Mouse (Mus musculus) layer of hippocampus, adult 2 months (tissue): ENCODE data around the gene Cd302. TPM values are rescaled to one million over a fixed set of nuclear protein-coding genes. Genes with fewer than 3 reads are reported as not detected.

Source experiments
- DNase-seq, 2 experiments: peaks; one replicate each; pipeline ENCODE4 v3.0.0; 2022; ENCODE audit warnings: low spot score in 2 of 2
- H3K27ac ChIP-seq: fragments of 200-600 bp; 2 replicates; pipeline ENCODE4 v1.8.1; 2022
- H3K4me3 ChIP-seq: fragments of 200-600 bp; 2 replicates; pipeline ENCODE4 v1.8.1; 2022; ENCODE audit warnings: mild to moderate bottlenecking
- CTCF ChIP-seq: fragments of 200-600 bp; conservative IDR thresholded peaks from 2 replicates; pipeline ENCODE4 v1.8.1; 2022; ENCODE audit warnings: antibody characterized with exemption, mild to moderate bottlenecking, moderate library complexity
- total RNA-seq, 2 experiments: library from RNA; stranded (reverse); gene quantifications; 2 replicates each; pipeline ENCODE4 v1.2.3; 2021

Gene Cd302
- total RNA-seq, 2 experiments from 2014 or later: 15.2 to 15.7 TPM

DNA sequence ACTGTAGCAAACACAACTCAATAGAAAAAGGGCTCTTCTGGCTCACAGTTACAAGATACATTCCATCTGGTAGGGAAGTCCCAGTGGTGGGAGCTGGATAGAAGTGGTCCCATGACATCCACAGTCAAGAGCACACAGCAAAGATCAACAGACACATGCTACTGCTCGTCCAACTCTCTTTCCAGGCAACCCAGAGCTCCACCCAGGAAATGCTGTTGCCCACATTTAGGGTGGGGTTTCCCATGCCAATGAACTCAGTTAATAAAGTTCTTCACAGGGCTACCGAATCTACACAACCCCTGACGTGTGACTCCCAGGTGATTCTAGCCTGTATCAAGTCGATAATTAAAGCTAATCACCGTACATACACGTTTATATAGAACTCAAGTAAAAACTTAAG, 80.1 kb downstream of the Cd302 start:
- no peak for DNase-seq
- no peak for TF ChIP-seq CTCF
- H3K27ac ChIP-seq: no peak overlapping the region
- H3K4me3 ChIP-seq: no peak overlapping the region

DNA sequence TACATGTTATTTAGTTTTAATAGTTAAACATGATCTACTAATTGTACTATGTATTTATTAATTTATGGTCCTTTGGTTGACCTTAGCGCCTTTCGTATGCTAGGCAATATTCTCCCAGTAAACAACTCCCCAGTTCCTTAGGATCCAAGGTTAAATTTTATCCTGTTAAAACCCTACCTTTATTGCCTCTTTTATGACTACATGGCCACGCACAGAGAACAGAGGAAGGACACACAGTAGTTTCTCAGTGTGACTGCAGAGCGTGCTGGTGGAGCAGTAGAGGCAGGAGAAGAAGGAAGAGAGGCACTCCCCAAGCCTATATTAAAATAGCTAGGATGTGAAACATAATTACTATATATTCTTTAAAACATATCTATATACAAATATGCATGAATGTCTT, 80.6 kb downstream of the Cd302 start:
- no peak overlapping the region for H3K27ac ChIP-seq
- TF ChIP-seq CTCF: no peak
- no peak overlapping the region for H3K4me3 ChIP-seq
- DNase-seq: no peak

DNA sequence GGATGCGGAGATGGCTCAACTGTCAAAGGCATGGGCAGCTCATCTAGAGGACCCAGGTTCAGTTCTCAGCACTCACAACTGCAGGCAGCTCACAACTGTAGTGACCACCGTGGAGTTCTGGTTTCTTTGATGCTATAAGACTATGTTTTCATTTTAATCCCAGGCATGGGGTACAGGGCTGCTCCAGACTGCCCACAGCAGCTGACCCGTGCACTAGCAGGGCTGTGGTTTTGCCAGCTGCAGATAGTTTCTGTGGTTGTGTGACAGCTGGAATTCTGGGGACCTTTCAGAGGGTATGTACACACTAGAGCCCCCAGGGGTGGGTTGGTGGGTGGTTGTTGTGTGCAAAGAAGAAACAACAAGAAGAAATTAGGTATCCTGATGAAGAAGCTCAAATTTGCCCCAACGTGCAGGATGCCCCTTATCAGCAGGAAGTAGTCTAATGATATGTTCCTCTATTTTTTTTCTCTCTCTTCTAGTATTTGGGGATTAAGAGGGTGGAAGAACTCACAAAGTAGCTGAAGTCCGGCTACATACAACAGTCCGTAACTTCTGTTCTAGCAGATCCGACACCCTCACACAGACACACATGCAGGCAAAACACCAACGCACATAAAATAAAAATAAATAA, 81.3 kb downstream of the Cd302 start:
- DNase-seq: no peak
- TF ChIP-seq CTCF: no peak
- no peak overlapping the region for H3K27ac ChIP-seq
- no peak overlapping the region for H3K4me3 ChIP-seq

Other genes starting within 250 kb of the Cd302 start
- 10 to 100 TPM; 57.7 to 59.2 TPM for gene Baz2b, start 74.6 kb downstream of the Cd302 start, total RNA-seq
- gene March7, start 74.6 kb downstream of the Cd302 start, total RNA-seq: 10 to 100 TPM; 64.1 to 67.3 TPM
- gene Ly75, start 98.8 kb upstream of the Cd302 start, total RNA-seq: under 1 TPM; 0.88 to 0.95 TPM